Mouse (Mus musculus): ENCODE measurements around the gene Ppp1r12c.

Gene Ppp1r12c

DNA sequence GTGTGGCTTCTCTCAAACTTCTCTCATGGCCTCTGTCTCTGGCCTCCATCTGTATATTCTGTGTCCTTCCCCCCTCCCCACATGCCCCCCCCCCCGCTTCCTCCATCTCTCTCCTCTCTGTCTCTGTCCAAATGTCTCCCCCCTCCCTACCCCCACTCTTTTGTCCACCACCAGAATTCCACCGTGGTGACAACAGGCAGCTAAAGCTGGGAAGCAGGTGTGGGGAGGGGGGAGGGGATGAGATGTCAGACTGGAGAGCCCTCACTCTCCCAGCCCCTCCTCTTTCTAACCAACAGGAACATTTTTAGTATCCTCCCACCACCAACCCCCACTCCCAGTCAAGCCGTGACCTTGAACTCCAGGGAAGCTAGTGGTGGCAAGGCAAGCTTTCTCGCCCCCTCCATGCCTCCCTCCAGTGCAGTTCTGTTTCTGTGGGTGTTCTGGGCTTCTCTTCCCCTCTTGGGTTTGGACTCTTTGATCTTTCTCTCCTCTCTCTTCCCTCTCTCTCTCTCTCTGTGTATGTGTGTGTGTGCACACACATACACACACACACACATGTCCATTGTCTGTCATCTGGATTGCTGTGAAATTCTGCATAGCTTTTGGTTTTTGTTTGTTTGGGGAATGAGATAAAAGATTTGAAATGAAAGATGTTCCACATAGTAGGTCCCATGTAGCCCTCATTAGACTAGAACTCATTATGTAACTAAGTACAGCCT, 15.0 kb upstream of the Ppp1r12c start, which contains the start of gene Tnnt1:
Gene Tnnt1, minus strand, starts transcription at position 51 of the 719 bp plus-strand sequence.
- DNase-seq (ENCODE audit: low spot score): no peak

DNA sequence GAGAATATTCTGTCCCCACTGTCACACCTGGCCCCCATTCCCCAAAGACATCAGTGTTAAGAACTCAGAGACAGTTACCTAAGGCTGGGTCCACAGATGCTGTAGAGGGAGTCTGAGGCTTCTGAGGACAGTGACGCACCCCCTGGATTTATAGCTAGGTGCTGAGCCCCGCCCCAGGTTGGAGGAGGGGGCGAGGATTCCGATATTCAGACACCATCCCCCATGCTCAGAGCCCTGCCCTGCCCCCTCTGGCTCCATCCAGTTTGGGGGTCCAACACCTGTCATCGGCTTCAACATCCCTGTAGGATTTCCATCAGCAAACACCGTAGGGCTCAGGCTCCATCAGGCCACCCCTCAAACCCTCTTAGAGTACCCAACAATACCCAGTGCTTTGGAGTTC, 14.4 kb upstream of the Ppp1r12c start:
- DNase-seq (ENCODE audit: low spot score): no peak

DNA sequence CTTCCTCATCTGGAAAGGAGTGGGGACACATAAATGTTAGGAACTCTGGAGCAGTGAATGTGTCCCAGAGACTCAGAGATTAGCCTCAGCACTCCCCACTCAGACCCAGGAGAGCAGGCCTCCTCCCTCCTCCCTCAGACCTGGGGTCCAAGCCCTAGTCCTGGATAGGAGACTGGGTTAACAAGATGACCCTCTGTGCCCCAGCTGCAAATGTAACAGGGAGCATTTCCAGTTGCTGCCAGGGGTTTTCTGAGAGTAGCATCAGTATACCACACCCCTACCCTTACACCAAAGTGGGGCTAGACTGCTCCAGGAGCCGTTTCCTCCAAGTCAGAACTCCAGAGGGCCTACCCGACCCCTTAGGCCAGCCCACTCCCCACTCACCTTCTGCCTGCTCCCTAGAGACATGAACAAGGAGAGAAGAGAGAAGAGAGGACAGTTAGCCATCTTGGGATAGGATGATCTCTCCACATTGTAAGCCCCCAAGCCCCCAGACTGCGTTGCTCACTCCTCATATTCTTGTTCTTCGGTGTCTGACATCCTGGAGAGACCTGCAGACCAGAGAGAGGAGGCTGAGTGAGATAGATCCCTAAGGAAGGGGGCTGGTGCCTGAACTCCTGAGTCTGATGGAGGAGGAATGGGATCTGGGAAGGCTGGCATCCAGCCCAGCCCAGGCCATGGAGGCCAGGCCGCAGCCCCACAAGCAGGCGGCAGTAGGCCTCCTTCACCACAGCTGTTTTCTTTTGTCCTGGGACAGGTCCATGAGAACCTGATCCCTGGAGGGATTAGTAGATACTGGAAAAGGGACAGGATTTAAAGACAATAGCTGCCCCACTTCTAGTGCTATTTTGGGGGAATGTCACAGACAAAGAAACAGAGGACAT, 12.6 kb upstream of the Ppp1r12c start:
- DNase-seq (ENCODE audit: low spot score): no peak

DNA sequence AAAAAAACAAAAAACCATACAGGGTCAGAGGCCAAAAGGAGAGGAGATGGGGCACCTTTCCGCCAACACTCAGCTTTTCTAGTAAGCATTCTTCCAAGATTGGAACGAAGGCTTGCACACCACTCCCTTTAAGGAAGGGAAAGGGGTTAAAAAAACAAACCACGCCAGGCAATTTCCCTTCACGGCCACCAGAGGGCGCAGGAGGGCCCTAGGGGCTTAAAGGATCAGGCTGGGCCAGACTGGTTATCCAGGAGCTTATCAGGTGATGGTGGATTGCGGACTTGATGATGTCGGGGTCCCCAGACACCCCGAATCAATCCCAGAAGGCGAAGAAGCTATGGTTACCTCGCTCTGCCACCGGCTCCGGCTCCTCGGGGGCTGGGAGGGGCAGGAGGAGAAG, 11.8 kb upstream of the Ppp1r12c start:
- DNase-seq (ENCODE audit: low spot score): peak; percentile 74

DNA sequence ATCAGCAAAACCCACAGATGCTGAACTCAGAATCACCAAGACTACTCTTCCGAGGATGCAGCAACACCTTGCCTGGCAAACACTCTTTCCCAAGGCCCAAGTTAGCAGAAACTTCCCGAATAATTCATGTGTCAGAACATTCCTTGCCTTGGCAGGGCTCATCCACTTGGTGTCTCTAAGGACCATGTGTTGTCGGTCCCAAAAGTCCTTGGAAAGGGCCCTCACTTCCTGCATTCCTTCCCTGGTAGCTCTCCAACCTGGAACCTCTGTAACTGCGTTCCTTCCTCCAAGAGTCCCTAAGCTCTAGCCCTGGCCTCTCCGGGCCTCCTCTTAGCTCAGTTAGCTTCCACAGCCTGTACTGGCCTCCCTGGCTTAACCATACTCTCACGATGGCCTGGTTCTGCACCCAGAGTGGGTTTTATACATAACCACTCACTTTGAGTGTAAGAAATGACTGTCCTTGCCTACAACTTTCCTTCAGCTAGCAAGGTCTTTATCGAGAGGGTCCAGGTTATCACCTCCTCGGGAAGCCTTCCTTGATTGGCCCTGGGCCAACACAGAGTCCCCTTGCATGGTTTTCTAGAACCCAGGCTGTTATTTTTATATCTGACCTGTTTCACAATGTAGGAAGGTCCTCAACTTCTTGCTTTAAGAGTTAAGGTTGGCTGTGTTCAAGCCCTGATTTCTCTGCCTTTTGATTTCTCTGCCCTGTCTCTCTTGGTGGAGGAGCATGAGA, 10.2 kb upstream of the Ppp1r12c start:
- DNase-seq (ENCODE audit: low spot score): no peak

DNA sequence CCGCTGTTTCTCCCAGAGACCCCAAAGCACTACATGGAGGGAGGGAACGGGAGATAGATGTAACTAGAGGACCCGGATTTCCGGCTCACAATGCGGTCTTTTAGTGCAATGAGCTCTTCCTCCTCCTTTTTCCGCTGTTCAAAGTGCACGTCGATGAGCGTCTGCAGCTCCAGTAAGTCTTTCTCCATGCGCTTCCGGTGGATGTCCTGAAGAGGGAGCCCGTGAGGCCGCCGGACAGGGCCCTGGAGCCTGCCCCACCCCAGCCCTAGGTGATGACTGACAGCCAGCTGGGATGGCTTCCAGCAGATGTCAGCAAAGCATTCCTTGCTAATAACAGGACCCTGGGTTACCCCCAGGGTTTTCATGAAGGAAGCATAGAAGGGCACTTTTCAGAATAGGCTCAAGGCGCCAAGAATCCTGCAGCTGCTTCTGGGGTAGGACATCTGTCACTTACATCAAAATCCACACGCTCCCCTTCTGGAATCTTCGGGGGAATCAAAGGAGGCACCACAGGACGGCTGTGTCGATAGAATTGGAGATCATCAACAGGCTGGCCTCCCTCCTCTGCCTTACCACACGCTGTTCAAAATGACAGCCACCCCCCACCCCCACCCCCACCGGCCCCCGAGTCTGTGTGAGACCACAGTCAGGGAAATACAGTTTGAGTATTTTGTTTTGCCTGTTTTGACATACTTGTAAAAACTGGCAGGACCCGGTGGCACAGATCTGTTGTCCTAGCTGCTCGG, 8.6 kb upstream of the Ppp1r12c start:
- DNase-seq (ENCODE audit: low spot score): peak; percentile 83

DNA sequence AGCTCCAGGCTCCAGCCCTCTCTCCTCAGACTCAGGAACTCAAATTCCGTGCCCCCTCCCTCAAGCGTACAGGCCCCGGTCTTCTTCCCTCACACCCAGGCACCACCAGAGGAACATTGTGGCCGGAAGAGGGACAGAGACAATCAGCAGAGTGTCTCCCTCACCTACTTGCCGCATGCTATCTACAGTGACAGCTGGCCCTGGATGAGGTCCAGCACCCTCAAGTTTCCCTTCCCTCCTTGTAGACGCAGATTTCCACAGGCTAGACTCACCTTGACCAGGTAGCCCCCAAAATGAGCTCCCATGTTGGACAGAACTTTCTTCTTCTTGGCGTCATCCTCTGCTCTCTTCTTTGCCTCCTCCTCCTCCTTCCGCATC, 7.2 kb upstream of the Ppp1r12c start:
- no peak for DNase-seq (ENCODE audit: low spot score)

DNA sequence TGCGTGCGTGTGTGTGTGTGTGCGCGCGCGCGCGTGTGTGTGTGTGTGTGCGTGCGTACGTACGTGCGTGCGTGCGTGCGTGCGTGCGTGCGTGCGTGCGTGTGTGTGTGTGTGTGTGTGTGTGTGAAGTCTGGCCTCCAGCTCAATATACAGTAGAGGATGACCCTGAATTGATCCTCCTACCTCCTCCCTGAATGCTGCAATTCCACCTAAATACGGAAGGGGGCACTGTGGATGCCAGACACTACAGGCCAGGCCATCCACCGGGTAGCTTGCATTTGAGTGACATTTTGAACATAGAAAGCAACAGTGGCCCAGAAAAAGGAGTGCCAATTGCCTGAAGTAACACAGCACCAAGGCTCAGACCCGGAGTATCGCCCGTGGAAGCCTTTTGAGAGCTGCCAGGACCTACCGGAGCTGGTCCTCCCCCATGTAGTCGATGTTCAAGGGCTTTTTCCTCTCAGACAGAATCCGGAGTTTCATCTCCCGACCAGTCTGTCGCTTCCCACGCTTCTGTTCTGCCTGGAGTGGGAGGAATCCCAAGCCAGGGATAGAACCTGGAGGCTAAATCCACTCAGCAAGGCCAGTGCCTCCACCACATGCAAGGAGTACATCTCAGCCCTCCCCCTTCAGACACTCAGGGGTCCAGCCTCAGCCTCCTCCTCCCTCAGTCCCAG, 6.7 kb upstream of the Ppp1r12c start:
- no peak for DNase-seq (ENCODE audit: low spot score)

DNA sequence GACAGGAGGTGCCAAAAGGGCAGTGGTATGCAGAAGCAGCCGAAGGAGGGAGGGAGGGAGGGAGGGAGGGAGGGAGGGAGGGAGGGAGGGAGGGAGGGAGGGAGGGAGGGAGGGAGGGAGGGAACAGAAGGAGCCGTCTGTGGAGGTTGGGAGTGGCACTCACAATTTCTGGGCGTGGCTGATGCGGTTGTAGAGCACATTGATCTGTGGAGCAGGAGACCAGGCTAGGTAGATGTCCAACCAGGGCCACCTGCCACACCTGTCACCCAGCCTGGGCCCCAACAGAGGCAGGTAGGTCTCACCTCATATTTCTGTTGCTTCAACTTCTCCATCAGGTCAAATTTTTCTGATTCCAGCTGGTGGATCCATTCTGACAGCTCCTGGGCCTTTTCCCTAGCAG, 5.7 kb upstream of the Ppp1r12c start:
- DNase-seq (ENCODE audit: low spot score): no peak

DNA sequence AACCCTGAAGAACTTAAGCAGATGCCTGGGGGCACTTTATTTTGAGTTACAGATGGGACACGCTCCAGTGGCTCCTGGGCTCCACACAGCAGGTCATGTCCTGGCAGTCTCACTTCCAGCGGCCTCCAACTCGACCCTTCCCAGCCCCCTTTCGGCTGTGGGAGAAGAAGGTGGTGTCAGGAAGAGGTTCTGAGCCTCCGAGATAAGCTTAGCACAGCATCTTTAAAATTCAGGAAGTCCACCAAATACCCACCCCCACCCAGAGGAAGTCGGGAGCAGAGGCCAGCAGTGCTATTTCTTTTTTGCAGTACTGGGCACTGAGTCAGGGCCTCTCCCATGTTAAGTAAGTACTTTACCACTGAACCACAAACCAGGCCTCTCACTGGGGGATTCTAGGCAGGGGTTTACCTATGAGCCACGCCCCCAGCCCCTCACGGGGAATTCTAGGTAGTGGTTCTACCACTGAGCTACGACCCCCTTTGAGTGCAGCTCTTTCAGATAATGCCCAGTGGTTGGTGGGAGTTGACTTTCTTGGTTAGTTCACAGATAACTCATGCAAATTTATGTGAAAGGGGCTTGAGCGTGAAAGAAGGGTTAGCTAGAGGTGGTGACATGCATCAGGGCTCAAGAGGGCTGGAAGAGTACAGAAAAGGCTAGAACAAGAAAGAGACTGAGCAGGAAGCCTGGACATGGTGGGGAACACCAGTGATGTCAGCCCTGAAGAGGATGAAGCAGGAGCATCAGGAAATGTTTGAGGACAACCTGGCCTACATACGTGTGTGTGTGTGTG, 3.4 kb upstream of the Ppp1r12c start:
- DNase-seq (ENCODE audit: low spot score): no peak

DNA sequence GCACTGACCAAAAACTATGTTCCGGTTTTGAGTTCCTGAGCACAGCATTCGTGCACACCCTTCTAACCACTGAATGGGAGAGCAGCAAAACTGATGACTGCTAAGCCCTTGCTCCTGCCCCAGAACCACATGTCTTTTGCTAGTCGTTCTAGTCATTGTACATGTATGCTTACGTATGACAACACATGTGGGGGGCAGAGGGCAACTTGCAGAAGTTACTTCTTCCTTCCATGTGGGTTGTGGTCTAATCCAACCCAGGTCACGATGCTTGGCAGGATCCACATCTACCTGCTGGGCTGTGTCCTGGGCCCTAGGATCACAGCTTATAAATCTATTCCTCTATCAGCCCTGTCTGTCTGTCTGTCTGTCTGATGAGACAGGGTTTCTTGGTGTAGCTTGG, 2.4 kb upstream of the Ppp1r12c start:
- DNase-seq (ENCODE audit: low spot score): no peak

DNA sequence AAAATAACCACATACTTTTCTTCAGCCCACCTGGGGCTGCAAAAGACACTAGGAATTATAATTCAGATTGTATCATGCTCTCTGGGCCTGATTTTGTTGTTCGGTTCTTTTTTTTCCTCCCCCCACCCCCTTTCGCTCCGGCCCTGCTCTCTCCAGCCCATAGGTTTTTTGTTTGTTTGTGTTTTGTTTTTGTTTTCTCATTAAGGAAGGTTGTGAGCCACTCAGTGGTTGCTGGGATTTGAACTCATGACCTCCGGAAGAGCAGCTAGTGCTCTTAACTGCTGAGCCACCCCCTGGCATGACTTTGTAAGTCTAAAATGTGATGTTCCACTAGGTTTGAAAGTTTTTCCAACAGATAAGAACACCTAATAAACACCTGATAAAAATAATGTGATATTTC, 1.6 kb upstream of the Ppp1r12c start:
- no peak for DNase-seq (ENCODE audit: low spot score)

DNA sequence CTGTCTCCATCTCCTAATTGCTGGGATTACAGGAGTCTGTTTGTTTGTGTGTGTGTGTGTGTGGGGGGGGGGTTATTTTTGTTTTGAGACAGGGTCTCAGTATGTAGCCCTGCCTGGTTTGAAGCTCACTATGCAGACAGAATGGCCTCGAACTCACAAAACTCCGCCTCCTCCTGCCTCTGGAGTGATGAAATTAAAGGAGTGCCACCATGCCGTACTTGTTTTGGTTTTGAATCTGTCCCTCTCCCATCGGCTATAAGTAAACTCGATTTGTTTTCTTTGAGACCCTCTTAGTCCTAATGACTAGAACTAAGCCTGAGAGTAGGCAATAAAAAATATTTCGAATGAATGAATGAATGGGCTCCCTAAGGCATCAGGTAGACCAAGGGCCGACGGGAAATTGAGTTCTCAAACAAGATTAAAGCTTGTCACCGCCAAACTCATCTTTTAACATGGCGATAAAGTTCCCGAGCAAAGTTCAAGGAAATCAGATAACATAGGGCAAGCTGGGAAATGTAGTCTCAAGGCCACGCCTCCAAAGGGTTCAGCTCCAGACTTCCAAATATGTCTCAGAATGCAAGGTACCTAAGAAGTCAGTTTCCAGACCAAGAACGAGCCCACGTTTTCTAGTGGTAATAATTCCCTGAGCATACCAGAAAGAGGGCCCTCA, 1.1 kb upstream of the Ppp1r12c start:
- no peak for DNase-seq (ENCODE audit: low spot score)

DNA sequence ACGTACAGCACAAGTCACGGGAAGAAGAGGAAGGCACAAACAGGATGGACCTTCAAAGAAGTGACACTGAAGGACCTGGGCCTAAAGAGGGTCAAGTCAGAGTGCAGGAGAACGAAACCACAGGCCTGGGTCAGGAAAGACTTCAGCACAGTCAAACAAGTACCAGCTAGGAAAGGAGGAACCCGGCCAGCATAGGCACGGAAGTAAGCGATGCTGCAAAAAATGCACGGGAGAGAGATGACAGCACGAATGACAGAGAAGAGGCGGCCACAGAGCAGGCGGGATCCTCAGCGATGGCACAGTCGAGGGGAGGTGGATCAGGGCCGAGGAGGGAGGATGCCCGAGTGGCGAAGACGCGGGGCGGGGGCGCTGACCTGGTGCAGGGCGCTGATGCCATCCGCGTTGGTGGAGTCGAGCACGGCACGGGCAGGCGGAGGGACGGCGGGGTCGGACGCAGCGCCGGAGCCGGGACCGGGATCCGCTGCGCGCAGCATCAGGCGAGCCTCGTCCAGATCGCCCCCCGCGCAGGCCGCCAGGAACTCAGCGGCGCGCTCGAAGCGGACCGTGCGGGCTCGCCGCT, 498 bp downstream of the Ppp1r12c start:
- DNase-seq (ENCODE audit: low spot score): peak; percentile 76

DNA sequence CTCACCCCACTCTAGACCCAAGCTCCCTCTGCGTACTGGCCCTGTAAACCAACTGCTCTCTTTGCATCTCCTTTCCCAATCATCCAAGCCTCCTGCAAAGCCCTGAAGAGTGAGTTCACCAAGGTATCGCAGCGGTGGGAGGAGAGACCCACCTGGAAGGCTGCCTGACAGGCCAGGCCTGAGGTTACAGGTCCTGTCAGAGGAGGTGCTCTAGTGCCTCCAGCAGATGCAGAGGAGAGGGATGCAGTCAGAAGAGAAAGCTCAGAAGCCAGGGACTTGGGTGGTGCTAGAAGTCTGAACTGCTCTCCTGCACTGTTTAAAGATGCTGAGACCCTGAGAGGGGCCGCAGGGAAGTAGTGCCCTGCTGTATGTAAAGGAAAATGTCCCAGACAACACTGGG, 2.4 kb downstream of the Ppp1r12c start:
- no peak for DNase-seq (ENCODE audit: low spot score)

DNA sequence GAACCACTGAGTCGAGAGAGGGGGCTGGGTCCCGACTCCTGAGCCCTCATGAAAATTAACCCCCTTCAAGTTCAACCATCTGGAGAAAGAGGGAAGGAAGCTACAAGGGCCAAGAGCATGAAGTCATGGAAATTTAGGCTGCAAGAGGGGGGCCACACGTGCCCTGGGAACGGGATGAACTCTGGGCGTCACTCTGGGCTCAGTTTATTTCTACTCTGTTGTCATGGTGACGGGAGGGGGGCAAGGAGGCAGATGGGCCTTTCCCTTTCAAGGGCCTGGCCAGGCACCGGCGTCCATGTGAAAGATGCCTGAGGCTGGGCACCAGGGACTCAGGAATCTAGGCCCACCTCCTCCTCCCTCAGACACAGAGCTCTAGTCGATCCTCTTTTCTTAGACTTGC, 3.2 kb downstream of the Ppp1r12c start:
- DNase-seq (ENCODE audit: low spot score): no peak

DNA sequence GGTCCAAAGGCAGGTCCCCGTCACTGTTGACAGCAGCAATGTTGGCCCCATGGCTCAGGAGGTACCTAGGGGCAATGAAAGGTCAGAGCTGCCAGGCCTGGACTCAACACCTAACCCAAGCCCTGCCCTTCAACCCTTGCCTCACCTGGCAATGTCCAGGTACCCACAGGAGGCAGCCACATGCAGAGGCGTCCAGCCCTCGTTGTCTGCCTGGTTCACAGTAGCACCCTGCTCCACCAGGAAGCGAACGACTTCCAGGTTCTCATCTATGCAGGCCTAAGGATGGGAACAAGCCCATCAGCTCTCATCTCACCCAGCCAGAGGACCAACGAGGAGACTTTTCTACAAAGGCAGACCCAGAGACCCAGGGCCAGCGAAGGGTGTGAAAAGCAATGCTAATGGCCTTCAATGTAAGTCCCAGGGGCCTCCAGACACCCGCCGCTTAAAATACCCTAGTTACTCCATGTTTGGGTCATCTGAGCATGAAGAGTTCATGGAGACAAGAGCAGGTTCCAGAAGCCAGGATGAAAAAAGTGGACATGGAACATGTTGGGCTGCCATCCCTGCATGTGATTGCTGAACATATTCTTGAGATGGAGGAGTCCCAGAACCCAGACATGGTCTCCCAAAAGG, 4.1 kb downstream of the Ppp1r12c start:
- DNase-seq (ENCODE audit: low spot score): no peak

DNA sequence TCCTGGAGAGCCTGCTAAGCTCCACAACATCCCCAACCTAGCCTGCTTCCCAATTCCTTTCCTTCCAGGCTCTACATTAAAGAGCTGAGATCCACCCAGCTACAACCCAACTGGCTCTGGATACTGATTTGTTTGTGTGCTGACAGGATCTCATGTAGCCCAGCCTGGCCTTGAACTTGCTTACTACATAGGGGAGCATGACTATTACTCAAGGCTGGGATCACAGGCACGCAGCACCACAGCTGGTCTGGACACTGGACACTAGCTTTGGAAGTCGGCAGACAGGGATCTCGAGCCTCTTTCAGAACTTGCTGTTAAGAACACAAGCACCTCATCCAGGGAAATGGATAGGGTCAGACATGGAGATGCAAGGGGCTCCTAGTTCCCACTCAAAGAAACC, 5.0 kb downstream of the Ppp1r12c start:
- DNase-seq (ENCODE audit: low spot score): no peak

DNA sequence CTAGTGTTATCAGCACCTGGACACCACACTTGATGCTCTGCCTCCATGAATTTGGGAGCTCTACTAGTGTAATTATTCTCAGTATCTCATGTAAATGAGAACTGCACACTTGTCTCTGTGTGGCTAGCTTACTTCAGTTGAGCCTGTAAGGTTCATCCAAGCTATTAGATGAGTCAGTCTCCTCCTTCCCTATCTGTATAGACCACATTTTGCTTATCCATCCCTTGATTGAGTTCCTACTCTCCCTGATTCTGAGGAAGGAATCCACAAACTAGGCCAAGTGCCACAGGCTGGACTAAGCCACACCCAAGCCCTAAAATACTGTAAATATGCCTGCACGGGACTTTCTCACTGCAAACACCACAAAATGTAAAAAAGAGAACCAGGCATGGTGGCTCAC, 7.5 kb downstream of the Ppp1r12c start:
- no peak for DNase-seq (ENCODE audit: low spot score)

Data from testis, postnatal 10 days (tissue).